Mouse (Mus musculus): Measurements from ENCODE around the gene Mpv17l2. TPM values are rescaled to one million over a fixed set of nuclear protein-coding genes. Genes with fewer than 3 reads are reported as not detected.

The Mpv17l2 gene
- polyA plus RNA-seq (2015; fragmentation: Nextera tagmentation; extraction: Ambion mirVana) = 33.9 and 40.1 TPM in 2 replicates

DNA sequence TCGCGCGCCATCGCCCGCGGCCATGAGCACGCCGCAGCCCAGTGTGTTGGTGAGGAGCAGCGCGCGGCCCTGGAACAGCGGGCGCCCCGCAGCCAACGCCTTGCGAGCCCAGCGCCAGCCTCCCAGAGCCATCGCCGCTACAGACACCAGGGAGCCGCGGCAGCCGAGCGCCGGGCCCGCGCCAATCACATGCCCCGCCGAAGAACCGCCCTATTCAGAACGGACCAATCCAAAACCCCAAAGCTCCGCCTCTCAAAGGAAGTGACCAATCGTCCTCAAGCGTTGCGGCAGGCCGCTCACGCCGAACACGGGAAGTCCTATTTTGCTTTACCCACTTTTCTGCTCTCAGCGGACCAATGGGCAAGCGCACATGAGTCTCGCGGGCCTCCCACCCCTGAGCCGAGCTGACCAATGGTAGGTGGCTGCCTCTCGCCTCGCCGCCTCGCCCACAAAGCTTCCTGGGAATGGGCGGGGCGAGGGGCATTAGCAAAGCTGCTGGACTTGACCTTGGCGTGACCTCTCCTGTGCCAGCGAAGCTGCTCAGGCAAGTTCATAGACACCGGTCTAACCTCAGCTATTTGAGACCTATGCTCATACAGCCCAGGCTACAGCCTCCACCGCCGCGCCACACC lies at the start of gene Mpv17l2:
Mpv17l2 (minus strand) TSS at position 172 of the 632 bp plus-strand sequence.

DNA sequence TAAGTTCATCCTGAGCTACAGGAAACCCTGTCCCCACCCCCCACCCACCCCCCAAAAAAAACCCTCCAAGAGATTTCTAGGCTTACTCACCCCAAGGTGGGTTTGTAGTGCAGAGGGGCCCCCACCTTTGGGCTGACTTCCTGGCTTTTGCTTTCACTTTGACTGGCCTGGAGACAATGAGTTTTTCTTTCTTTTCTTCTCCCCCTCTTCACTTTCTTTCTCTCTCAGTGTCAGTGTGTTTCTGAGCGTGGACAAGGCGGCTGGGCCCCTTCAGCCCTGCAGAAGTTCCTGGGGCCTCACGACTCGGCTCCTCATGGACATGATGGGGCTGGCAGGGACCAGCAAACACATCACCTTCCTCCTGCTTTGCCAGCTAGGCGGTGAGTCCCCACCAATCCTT lies 47.5 kb upstream of the Mpv17l2 start, which contains the start of gene Il12rb1:
Il12rb1 (plus strand) TSS at position 211 of the 400 bp plus-strand sequence.

DNA sequence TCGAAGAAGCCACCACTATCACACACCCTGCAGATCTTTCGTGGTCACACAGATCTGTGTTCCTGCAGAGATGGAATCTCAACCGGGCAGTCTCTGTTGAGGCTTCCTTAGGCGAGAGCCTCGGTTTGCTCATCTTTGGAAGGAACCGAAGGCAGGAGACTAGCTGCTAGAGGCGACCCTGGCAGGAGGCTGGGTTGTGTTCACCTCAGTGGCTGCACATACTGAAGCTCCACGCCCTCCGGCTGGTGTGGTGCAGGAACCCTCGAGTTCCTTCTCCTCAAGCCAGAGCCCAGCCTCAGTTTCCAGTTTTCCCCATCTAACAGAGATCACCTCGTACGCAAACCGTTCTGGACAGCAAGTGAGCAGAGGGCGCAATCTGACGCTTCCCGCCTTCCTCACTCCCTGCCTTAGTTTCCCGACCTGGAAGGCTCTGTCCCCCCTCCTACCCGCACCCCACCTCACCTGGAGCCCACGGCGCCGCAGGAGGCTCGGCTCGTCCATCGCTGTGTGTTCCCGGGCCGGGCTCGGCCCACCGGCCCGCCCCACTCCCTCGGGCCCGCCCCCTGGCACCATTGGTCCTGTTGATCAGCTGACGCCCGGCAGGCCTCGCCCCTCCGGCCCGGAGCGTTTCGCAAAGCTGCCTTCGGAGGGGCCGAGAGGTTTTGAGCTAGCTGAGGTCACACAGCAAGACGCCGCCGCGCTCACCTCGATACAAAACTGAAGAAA lies 43.9 kb upstream of the Mpv17l2 start, which contains the start of gene Mast3:
Mast3 (minus strand) TSS at position 574 of the 726 bp plus-strand sequence.

DNA sequence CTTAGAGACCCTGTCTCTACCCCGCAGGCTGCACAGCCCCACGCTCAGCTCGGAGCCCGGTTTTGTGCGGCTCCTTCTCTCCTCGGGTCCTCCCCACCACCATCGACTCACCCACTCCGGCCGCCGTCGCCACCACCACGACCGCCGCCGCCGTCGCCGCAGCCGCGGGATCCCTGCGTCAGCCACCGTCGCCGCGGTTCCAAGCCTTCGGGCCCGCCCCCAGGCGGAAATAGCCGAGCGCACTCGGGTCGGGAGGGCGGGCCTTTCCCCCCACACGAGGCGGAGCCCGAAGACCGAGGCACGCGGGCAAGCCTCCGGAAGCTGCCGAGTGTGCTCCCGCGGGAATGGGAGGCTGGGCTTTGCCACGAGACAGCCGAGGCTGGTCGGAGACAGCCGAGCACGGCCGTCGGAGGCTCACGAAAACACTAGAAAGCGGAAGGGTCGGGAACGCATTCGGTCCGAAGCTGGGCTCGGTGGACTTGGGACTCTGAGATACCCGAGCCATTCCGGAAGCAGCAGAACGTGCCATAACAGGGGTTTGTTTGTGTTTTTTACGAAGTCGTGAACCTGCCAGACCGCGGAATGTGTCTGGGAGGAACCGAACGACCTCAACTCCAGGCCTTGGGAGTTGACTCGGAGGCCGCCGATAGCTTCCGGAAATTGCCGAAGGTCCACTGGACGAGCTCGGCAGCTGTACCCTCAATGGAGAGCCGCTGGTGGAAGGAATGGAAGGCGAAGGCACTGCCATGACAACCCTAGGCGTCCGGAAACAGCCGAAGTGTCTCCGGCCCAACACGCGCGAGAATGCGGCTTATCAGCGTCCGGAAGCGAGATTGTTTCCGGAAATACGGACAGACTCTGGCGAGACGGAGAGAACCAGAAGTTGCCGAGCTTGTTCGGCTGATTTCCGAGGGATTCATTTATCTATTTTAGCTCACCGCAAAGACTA lies 16.0 kb upstream of the Mpv17l2 start, which contains the start of gene Pik3r2:
Pik3r2 (minus strand) TSS at position 218 of the 949 bp plus-strand sequence.

DNA sequence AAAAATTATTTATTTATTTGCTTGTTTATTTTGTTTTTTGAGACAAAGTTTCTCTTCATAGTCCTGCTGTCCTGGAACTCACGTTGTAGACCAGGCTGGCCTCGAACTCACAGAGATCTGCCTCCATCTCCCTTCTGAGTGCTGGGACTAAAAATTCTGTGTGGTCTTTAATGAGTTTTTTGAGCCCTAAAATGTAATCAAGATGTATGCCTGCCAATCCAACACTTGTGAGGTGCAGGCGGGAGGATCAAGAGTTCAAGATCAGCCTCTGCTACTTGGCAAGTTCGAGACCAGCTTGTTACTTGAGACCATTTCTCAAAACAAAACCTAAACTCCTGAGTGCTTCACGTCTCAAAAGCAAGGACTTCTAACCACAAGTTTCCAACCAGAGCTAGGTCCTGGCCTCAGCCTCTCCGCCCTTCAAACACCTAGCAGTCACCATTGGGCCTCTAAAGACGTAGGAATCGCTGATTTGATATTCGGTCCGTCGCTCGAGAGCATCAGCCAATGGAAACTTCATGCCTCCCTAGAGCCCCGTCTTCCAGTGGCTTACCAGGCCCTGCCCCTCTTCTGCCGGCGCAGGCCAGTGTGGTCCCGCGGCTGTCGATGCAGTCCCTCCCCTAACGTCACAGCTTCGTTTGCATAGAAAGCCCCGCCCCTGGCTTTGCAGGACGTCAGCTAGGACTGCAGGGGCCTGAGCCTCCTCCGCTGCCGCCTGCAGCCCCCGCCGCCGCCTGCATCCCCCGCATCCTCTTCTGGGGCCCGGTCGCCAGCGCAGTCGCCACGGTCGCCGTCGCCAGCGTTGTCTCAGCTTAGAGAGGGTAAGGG lies 6.5 kb downstream of the Mpv17l2 start, which contains the start of gene Rab3a:
Rab3a (plus strand) TSS at position 637 of the 828 bp plus-strand sequence.

DNA sequence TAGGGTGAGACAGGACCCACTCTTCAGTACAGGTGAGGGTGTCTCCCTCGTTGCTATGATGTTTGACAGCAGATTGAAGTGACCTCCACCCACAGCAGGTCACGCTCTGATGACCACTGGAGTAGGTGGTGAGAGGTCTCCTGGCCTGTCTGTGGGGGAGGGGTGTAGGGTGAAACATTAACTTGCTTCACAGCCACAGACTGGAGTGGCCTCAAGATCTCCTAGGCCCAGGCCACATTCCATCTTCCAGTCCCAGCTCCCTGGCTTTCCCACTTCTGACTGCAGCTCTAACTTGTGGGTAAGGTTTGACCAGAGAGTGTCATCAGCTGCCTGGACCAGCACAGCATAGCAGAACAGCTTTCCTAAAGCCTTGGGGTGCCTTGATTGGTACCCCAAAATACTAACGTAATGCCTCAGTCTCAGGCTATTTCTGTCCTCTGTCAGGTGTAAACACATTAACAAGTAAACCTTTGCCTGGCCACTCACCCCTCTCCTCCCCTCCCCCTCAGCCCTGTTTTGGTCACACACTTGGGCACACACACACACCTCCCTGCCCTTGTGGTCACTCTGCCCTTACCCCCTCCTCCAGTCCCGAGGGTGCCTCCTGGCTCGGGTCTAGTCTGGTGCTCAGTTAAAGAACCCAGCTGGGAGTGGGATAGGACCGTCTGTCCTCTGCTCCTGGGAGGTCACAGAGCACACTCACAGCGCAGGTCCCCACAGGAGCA lies 37.1 kb downstream of the Mpv17l2 start, which contains the start of gene Pde4c:
Pde4c (plus strand) TSS at position 235 of the 725 bp plus-strand sequence.

DNA sequence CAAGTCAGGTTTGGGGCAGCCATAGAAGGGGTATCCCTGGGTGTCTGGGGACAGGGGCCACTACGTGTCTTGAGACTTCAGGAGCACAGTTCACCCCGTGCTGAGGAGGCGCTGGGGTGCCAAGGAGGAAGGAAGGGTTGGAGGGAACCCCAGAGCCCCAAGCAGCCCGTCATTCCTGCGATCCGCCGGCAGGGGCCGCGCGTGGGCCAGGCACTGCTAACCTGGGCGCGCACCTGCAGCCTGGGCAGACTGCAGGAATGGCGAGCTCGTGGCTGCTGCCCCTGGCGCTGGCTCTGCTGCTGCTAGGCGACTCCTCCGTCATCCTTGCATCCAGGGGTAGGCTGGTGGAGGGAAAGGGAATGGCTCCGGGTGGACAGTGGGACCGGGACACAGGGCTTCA lies 42.4 kb downstream of the Mpv17l2 start, which contains the start of gene Gm3336:
Gm3336 (plus strand) TSS at position 247 of the 400 bp plus-strand sequence.

Small RNA genes within 50 kb of the gene (microRNA-seq; reads per million reads assigned to microRNA genes)
- 0 to 0.21 reads per million in 2 experiments for gene Mir7240

Other genes starting within 250 kb of the Mpv17l2 start
- 144 and 162 TPM in 2 replicates for gene Fkbp8, start 233.2 kb downstream of the Mpv17l2 start, polyA plus RNA-seq (2015; fragmentation: Nextera tagmentation; extraction: Ambion mirVana)
- 64.4 and 69.8 TPM in 2 replicates for gene Kxd1, start 233.0 kb downstream of the Mpv17l2 start, polyA plus RNA-seq (2015; fragmentation: Nextera tagmentation; extraction: Ambion mirVana)
- 11.2 and 11.9 TPM in 2 replicates for gene Ell, start 221.5 kb downstream of the Mpv17l2 start, polyA plus RNA-seq (2015; fragmentation: Nextera tagmentation; extraction: Ambion mirVana)
- 31.7 and 32.2 TPM in 2 replicates for gene Isyna1, start 166.6 kb downstream of the Mpv17l2 start, polyA plus RNA-seq (2015; fragmentation: Nextera tagmentation; extraction: Ambion mirVana)
- 44.3 and 52.8 TPM in 2 replicates for gene Ssbp4, start 152.1 kb downstream of the Mpv17l2 start, polyA plus RNA-seq (2015; fragmentation: Nextera tagmentation; extraction: Ambion mirVana)
- 2.7 and 3.7 TPM in 2 replicates for gene Lrrc25, start 144.8 kb downstream of the Mpv17l2 start, polyA plus RNA-seq (2015; fragmentation: Nextera tagmentation; extraction: Ambion mirVana)
- 0.28 and 0.41 TPM in 2 replicates for gene Gdf15, start 128.5 kb downstream of the Mpv17l2 start, polyA plus RNA-seq (2015; fragmentation: Nextera tagmentation; extraction: Ambion mirVana)
- 44.6 and 48.6 TPM in 2 replicates for gene Pgpep1, start 100.6 kb downstream of the Mpv17l2 start, polyA plus RNA-seq (2015; fragmentation: Nextera tagmentation; extraction: Ambion mirVana)
- 120 and 144 TPM in 2 replicates for gene Lsm4, start 87.7 kb downstream of the Mpv17l2 start, polyA plus RNA-seq (2015; fragmentation: Nextera tagmentation; extraction: Ambion mirVana)
- gene Jund, start 62.0 kb downstream of the Mpv17l2 start, polyA plus RNA-seq (2015; fragmentation: Nextera tagmentation; extraction: Ambion mirVana) = 81.2 and 130 TPM in 2 replicates
- gene Iqcn, start 57.5 kb downstream of the Mpv17l2 start, polyA plus RNA-seq (2015; fragmentation: Nextera tagmentation; extraction: Ambion mirVana) = not detected in 2 replicates
- gene Gm3336, start 42.4 kb downstream of the Mpv17l2 start, polyA plus RNA-seq (2015; fragmentation: Nextera tagmentation; extraction: Ambion mirVana) = not detected in 2 replicates
- gene Pde4c, start 37.2 kb downstream of the Mpv17l2 start, polyA plus RNA-seq (2015; fragmentation: Nextera tagmentation; extraction: Ambion mirVana) = 0.60 and 0.78 TPM in 2 replicates
- 48.6 and 48.8 TPM in 2 replicates for gene Rab3a, start 6.3 kb downstream of the Mpv17l2 start, polyA plus RNA-seq (2015; fragmentation: Nextera tagmentation; extraction: Ambion mirVana)
- 41.8 and 42.9 TPM in 2 replicates for gene Pik3r2, start 15.8 kb upstream of the Mpv17l2 start, polyA plus RNA-seq (2015; fragmentation: Nextera tagmentation; extraction: Ambion mirVana)
- gene Mast3, start 44.1 kb upstream of the Mpv17l2 start, polyA plus RNA-seq (2015; fragmentation: Nextera tagmentation; extraction: Ambion mirVana) = 4.4 and 4.8 TPM in 2 replicates
- 0.13 TPM in 1 of 2 replicates, not detected in the other for gene Il12rb1, start 47.5 kb upstream of the Mpv17l2 start, polyA plus RNA-seq (2015; fragmentation: Nextera tagmentation; extraction: Ambion mirVana)
- 3.2 and 5.5 TPM in 2 replicates for gene Arrdc2, start 78.8 kb upstream of the Mpv17l2 start, polyA plus RNA-seq (2015; fragmentation: Nextera tagmentation; extraction: Ambion mirVana)
- 0.73 and 0.85 TPM in 2 replicates for gene Kcnn1, start 102.3 kb upstream of the Mpv17l2 start, polyA plus RNA-seq (2015; fragmentation: Nextera tagmentation; extraction: Ambion mirVana)
- 55.2 and 65.8 TPM in 2 replicates for gene Ccdc124, start 113.0 kb upstream of the Mpv17l2 start, polyA plus RNA-seq (2015; fragmentation: Nextera tagmentation; extraction: Ambion mirVana)
- gene Slc5a5, start 131.8 kb upstream of the Mpv17l2 start, polyA plus RNA-seq (2015; fragmentation: Nextera tagmentation; extraction: Ambion mirVana) = 0.09 and 0.10 TPM in 2 replicates
- 3,039 and 3,890 TPM in 2 replicates for gene Rpl18a, start 136.5 kb upstream of the Mpv17l2 start, polyA plus RNA-seq (2015; fragmentation: Nextera tagmentation; extraction: Ambion mirVana)
- 25.8 and 28.7 TPM in 2 replicates for gene Map1s, start 145.0 kb upstream of the Mpv17l2 start, polyA plus RNA-seq (2015; fragmentation: Nextera tagmentation; extraction: Ambion mirVana)

Data from skeletal muscle tissue, postnatal 0 days (tissue).